Mouse (Mus musculus) lung, postnatal 0 days (tissue): ENCODE results near the gene Bfsp2. TPM values are rescaled to one million over a fixed set of nuclear protein-coding genes. Genes with fewer than 3 reads are reported as not detected.

Experiments used
- ATAC-seq: fragments of 200-750 bp; cut with Nextera tagmentation; 2 replicates; pipeline ENCODE4 v1.8.0; 2017; ENCODE audit warnings: moderate library complexity
- DNase-seq: peaks from one replicate; pipeline ENCODE4 v3.0.0-alpha.2; 2016; ENCODE audit warnings: low spot score
- H3K27ac ChIP-seq: fragments of 300-500 bp; sonication (generic); 2 replicates; pipeline ENCODE4 v1.5.1; 2014; ENCODE audit warnings: antibody characterized with exemption, mild to moderate bottlenecking, low read length, mixed read lengths
- H3K27me3 ChIP-seq: fragments of 300-500 bp; sonication (generic); replicated peaks from 2 replicates; pipeline ENCODE4 v1.6.1; 2014; ENCODE audit warnings: low read length, mixed read lengths; ENCODE audit not compliant: insufficient read depth
- H3K36me3 ChIP-seq: fragments of 300-500 bp; sonication (generic); 2 replicates; pipeline ENCODE4 v1.6.1; 2014; ENCODE audit warnings: low read length, mixed read lengths; ENCODE audit not compliant: insufficient read depth
- H3K4me1 ChIP-seq: fragments of 300-500 bp; sonication (generic); 2 replicates; pipeline ENCODE4 v1.6.1; 2014; ENCODE audit warnings: antibody characterized with exemption, low read depth, low read length, mixed read lengths; ENCODE audit not compliant: insufficient read depth
- H3K4me2 ChIP-seq: fragments of 300-500 bp; sonication (generic); replicated peaks from 2 replicates; pipeline ENCODE4 v1.6.1; 2014; ENCODE audit warnings: low read depth, mild to moderate bottlenecking, low read length, moderate library complexity, mixed read lengths
- H3K4me3 ChIP-seq: fragments of 300-500 bp; sonication (generic); 2 replicates; pipeline ENCODE4 v1.5.1; 2014; ENCODE audit warnings: low read depth, low read length
- H3K9ac ChIP-seq: fragments of 300-500 bp; sonication (generic); replicated peaks from 2 replicates; pipeline ENCODE4 v1.6.1; 2014; ENCODE audit warnings: low read depth, mild to moderate bottlenecking
- H3K9me3 ChIP-seq: fragments of 300-500 bp; sonication (generic); 2 replicates; pipeline ENCODE4 v1.6.1; 2016; ENCODE audit warnings: low read length, mixed read lengths
- CTCF ChIP-seq: IDR thresholded peaks from 2 replicates; pipeline ENCODE4 v1.5.1; 2016; ENCODE audit warnings: antibody characterized with exemption, mild to moderate bottlenecking
- EP300 ChIP-seq: IDR thresholded peaks from 2 replicates; pipeline ENCODE4 v1.6.1; 2016; ENCODE audit warnings: antibody characterized with exemption, mild to moderate bottlenecking, control low read depth
- WGBS: fragments of 180-500 bp; shearing (Covaris S2); extraction: QIAGEN DNeasy Blood & Tissue Kit; methylation state at CpG from one replicate; pipeline ENCODE4 v1.1.7; 2014; 5-methylcytosine and 5-hydroxymethylcytosine counted together
- polyA plus RNA-seq: library from polyadenylated mRNA; unstranded; fragments of >200 nt; fragmentation: Nextera tagmentation; extraction: Ambion mirVana; gene quantifications from 2 replicates; pipeline ENCODE4 v1.2.1, GENCODE M21; 2015

Gene Bfsp2
- polyA plus RNA-seq, 1 experiment from 2014 or later = 0.30 TPM

- TF ChIP-seq CTCF (no peak), EP300 (no peak)
- 21% methylated on average over 14 of the region's 14 CpGs for WGBS
- Histone ChIP-seq H3K4me1 (no peaks in the 10 kb centered on the region), H3K4me2 (no peak overlapping the region), H3K9me3 (no peaks in the 10 kb centered on the region), H3K27ac (no peak overlapping the region), H3K4me3 (no peak overlapping the region), H3K27me3 (no peaks in the 10 kb centered on the region), H3K9ac (no peak overlapping the region), H3K36me3 (no peaks in the 10 kb centered on the region)
- ATAC-seq (peak; percentile 17; the same call in 1 of the 2 replicates), DNase-seq (no peak)
Observed at GRCm38 (mm10) chr9:103501861-103502364, 21.7 kb upstream of the Bfsp2 start.

- ATAC-seq (no peak), DNase-seq (no peak)
- 92% methylated on average over 17 of the region's 18 CpGs for WGBS
- H3K9me3 ChIP-seq = no peaks in the 10 kb centered on the region
- H3K9ac ChIP-seq = no peak overlapping the region
- H3K27ac ChIP-seq = no peak overlapping the region
- TF ChIP-seq CTCF (no peak), EP300 (no peak)
- no peak overlapping the region for H3K4me2 ChIP-seq
- H3K4me1 ChIP-seq = no peaks in the 10 kb centered on the region
- no peak overlapping the region for H3K4me3 ChIP-seq
- H3K27me3 ChIP-seq = no peaks in the 10 kb centered on the region
- H3K36me3 ChIP-seq = no peaks in the 10 kb centered on the region
Observed at GRCm38 (mm10) chr9:103499366-103499765, 19.1 kb upstream of the Bfsp2 start.

- WGBS = 55% methylated on average over 8 of the region's 8 CpGs
- TF ChIP-seq CTCF (no peak), EP300 (no peak)
- ATAC-seq (no peak), DNase-seq (no peak)
- Histone ChIP-seq H3K9me3 (no peaks in the 10 kb centered on the region), H3K27ac (no peak overlapping the region), H3K4me3 (no peak overlapping the region), H3K36me3 (no peaks in the 10 kb centered on the region), H3K27me3 (no peaks in the 10 kb centered on the region), H3K4me1 (no peaks in the 10 kb centered on the region), H3K9ac (no peak overlapping the region), H3K4me2 (no peak overlapping the region)
Observed at GRCm38 (mm10) chr9:103498699-103499098, 18.5 kb upstream of the Bfsp2 start.

GRCm38 (mm10) chr9:103495391-103495790, 15.2 kb upstream of the Bfsp2 start:
- Histone ChIP-seq H3K9ac (no peak overlapping the region), H3K4me1 (no peaks in the 10 kb centered on the region), H3K36me3 (no peaks in the 10 kb centered on the region), H3K4me3 (no peak overlapping the region), H3K9me3 (no peaks in the 10 kb centered on the region), H3K27me3 (no peaks in the 10 kb centered on the region), H3K4me2 (no peak overlapping the region), H3K27ac (no peak overlapping the region)
- ATAC-seq (no peak), DNase-seq (no peak)
- no peak for TF ChIP-seq CTCF
- TF ChIP-seq EP300 = no peak
- whole genome bisulfite sequencing = 74% methylated on average over 11 of the region's 11 CpGs

- ATAC-seq (peak; percentile 84), DNase-seq (peak; percentile 85)
- H3K4me1 ChIP-seq = no peaks in the 10 kb centered on the region
- no peak overlapping the region for H3K27ac ChIP-seq
- H3K9ac ChIP-seq = no peak overlapping the region
- no peaks in the 10 kb centered on the region for H3K36me3 ChIP-seq
- TF ChIP-seq EP300 (no peak), CTCF (peak; percentile 91)
- WGBS = 37% methylated on average over 7 of the region's 7 CpGs
- no peaks in the 10 kb centered on the region for H3K27me3 ChIP-seq
- H3K4me2 ChIP-seq = no peak overlapping the region
- no peaks in the 10 kb centered on the region for H3K9me3 ChIP-seq
- H3K4me3 ChIP-seq = no peak overlapping the region
Observed at GRCm38 (mm10) chr9:103494346-103495020, 14.3 kb upstream of the Bfsp2 start.

GRCm38 (mm10) chr9:103491985-103492384, 11.8 kb upstream of the Bfsp2 start:
- Histone ChIP-seq H3K9ac (no peak overlapping the region), H3K27me3 (no peaks in the 10 kb centered on the region), H3K4me3 (no peak overlapping the region), H3K4me1 (no peaks in the 10 kb centered on the region), H3K36me3 (no peaks in the 10 kb centered on the region), H3K4me2 (no peak overlapping the region), H3K9me3 (no peaks in the 10 kb centered on the region), H3K27ac (no peak overlapping the region)
- 72% methylated on average over 8 of the region's 8 CpGs for WGBS
- no peak for DNase-seq
- TF ChIP-seq CTCF (no peak), EP300 (no peak)
- ATAC-seq = no peak
